Mouse (Mus musculus): ENCODE measurements around the gene Adamts6. TPM values are rescaled to one million over a fixed set of nuclear protein-coding genes. Genes with fewer than 3 reads are reported as not detected.

The Adamts6 gene
- polyA plus RNA-seq, 1 experiment from 2014 or later, result 2.3 TPM

GRCm38 (mm10) chr13:104476285-104476956 is 188.8 kb downstream of the Adamts6 start:
- H3K4me3 ChIP-seq (replicated peaks), result no peak overlapping the region
- no peak overlapping the region for H3K4me2 ChIP-seq
- WGBS, result 60% methylated on average over 9 of the region's 9 CpGs
- H3K9me3 ChIP-seq (replicated peaks), result no peaks in the 10 kb centered on the region
- H3K4me1 ChIP-seq, result no peaks in the 10 kb centered on the region
- H3K27me3 ChIP-seq, result no peaks in the 10 kb centered on the region
- peak; percentile 52; the same call in 1 of the 2 replicates for ATAC-seq (replicated peaks; ENCODE audit: low FRiP score)
- H3K9ac ChIP-seq, result no peak overlapping the region
- H3K27ac ChIP-seq, result peak overlapping the region; percentile 46
- H3K36me3 ChIP-seq, result no peaks in the 10 kb centered on the region

GRCm38 (mm10) chr13:104482426-104483089 is 194.9 kb downstream of the Adamts6 start:
- WGBS, result 72% methylated on average over 8 of the region's 8 CpGs
- no peak for ATAC-seq (replicated peaks; ENCODE audit: low FRiP score)
- H3K4me2 ChIP-seq, result no peak overlapping the region

GRCm38 (mm10) chr13:104483111-104483722 is 195.6 kb downstream of the Adamts6 start:
- Histone ChIP-seq H3K27ac (no peak overlapping the region), H3K4me3 (replicated peaks) (no peak overlapping the region), H3K9ac (no peak overlapping the region), H3K9me3 (replicated peaks) (no peaks in the 10 kb centered on the region), H3K36me3 (no peaks in the 10 kb centered on the region), H3K4me2 (no peak overlapping the region), H3K4me1 (no peaks in the 10 kb centered on the region), H3K27me3 (no peaks in the 10 kb centered on the region)
- 67% methylated on average over 12 of the region's 12 CpGs for WGBS
- peak; percentile 58 for ATAC-seq (replicated peaks; ENCODE audit: low FRiP score)

More at GRCm38 (mm10) chr13:104482426-104483089, 194.9 kb downstream of the Adamts6 start:
- Histone ChIP-seq H3K27ac (no peak overlapping the region), H3K9me3 (replicated peaks) (no peaks in the 10 kb centered on the region), H3K9ac (no peak overlapping the region), H3K4me3 (replicated peaks) (no peak overlapping the region), H3K36me3 (no peaks in the 10 kb centered on the region), H3K27me3 (no peaks in the 10 kb centered on the region), H3K4me1 (no peaks in the 10 kb centered on the region)

GRCm38 (mm10) chr13:104491046-104491811 is 203.6 kb downstream of the Adamts6 start:
- Histone ChIP-seq H3K4me2 (no peak overlapping the region), H3K9ac (no peak overlapping the region), H3K4me3 (replicated peaks) (no peak overlapping the region), H3K27me3 (no peaks in the 10 kb centered on the region), H3K4me1 (peaks cover 20% of the 10 kb centered on the region), H3K36me3 (no peaks in the 10 kb centered on the region), H3K27ac (peak overlapping the region; percentile 52), H3K9me3 (replicated peaks) (no peaks in the 10 kb centered on the region)
- ATAC-seq (replicated peaks; ENCODE audit: low FRiP score), result peak; percentile 67
- WGBS, result 46% methylated on average over 4 of the region's 4 CpGs

GRCm38 (mm10) chr13:104493466-104493993 is 205.9 kb downstream of the Adamts6 start:
- H3K27ac ChIP-seq, result no peak overlapping the region
- no peaks in the 10 kb centered on the region for H3K36me3 ChIP-seq
- 50% methylated on average over 8 of the region's 8 CpGs for WGBS
- no peaks in the 10 kb centered on the region for H3K27me3 ChIP-seq
- H3K9me3 ChIP-seq (replicated peaks), result no peaks in the 10 kb centered on the region
- peaks cover 23% of the 10 kb centered on the region for H3K4me1 ChIP-seq
- ATAC-seq (replicated peaks; ENCODE audit: low FRiP score), result no peak
- no peak overlapping the region for H3K4me2 ChIP-seq
- H3K4me3 ChIP-seq (replicated peaks), result no peak overlapping the region
- no peak overlapping the region for H3K9ac ChIP-seq

GRCm38 (mm10) chr13:104494200-104494873 is 206.7 kb downstream of the Adamts6 start:
- Histone ChIP-seq H3K9me3 (replicated peaks) (no peaks in the 10 kb centered on the region), H3K4me1 (peaks cover 23% of the 10 kb centered on the region), H3K27me3 (no peaks in the 10 kb centered on the region), H3K9ac (no peak overlapping the region), H3K36me3 (no peaks in the 10 kb centered on the region), H3K4me2 (no peak overlapping the region), H3K4me3 (replicated peaks) (no peak overlapping the region), H3K27ac (peak overlapping the region; percentile 41; the same call in 1 of the 2 replicates)
- ATAC-seq (replicated peaks; ENCODE audit: low FRiP score), result no peak
- WGBS, result 65% methylated on average over 8 of the region's 8 CpGs

GRCm38 (mm10) chr13:104497592-104497991 is 210.0 kb downstream of the Adamts6 start:
- peak; percentile 85 for ATAC-seq (replicated peaks; ENCODE audit: low FRiP score)
- H3K36me3 ChIP-seq, result no peaks in the 10 kb centered on the region
- H3K9ac ChIP-seq, result no peak overlapping the region
- H3K4me2 ChIP-seq, result no peak overlapping the region
- no peak overlapping the region for H3K4me3 ChIP-seq (replicated peaks)
- no peak overlapping the region for H3K27ac ChIP-seq
- no peaks in the 10 kb centered on the region for H3K27me3 ChIP-seq
- H3K9me3 ChIP-seq (replicated peaks), result no peaks in the 10 kb centered on the region
- WGBS, result 62% methylated on average over 3 of the region's 3 CpGs
- peaks cover 11% of the 10 kb centered on the region for H3K4me1 ChIP-seq

- no peak overlapping the region for H3K9ac ChIP-seq
- no peak overlapping the region for H3K4me3 ChIP-seq (replicated peaks)
- 0 out of 2 replicates have a peak overlapping the region, but pooled peaks have one; percentile 46 for H3K27ac ChIP-seq
- no peaks in the 10 kb centered on the region for H3K27me3 ChIP-seq
- no peak for ATAC-seq (replicated peaks; ENCODE audit: low FRiP score)
- no peaks in the 10 kb centered on the region for H3K9me3 ChIP-seq (replicated peaks)
- 92% methylated on average over 6 of the region's 6 CpGs for WGBS
- H3K4me1 ChIP-seq, result peaks cover 9% of the 10 kb centered on the region
- H3K4me2 ChIP-seq, result no peak overlapping the region
- H3K36me3 ChIP-seq, result no peaks in the 10 kb centered on the region
These were observed 211.0 kb downstream of the Adamts6 start for GRCm38 (mm10) chr13:104498669-104499068.

- no peaks in the 10 kb centered on the region for H3K27me3 ChIP-seq
- no peak overlapping the region for H3K4me3 ChIP-seq (replicated peaks)
- no peaks in the 10 kb centered on the region for H3K9me3 ChIP-seq (replicated peaks)
- H3K36me3 ChIP-seq, result no peaks in the 10 kb centered on the region
- H3K4me1 ChIP-seq, result peaks cover 6% of the 10 kb centered on the region
- H3K9ac ChIP-seq, result no peak overlapping the region
- 70% methylated on average over 9 of the region's 9 CpGs for WGBS
- no peak overlapping the region for H3K27ac ChIP-seq
- no peak for ATAC-seq (replicated peaks; ENCODE audit: low FRiP score)
- no peak overlapping the region for H3K4me2 ChIP-seq
These were observed 211.7 kb downstream of the Adamts6 start for GRCm38 (mm10) chr13:104499116-104500040.

- H3K4me2 ChIP-seq, result no peak overlapping the region
- H3K9ac ChIP-seq, result no peak overlapping the region
- 94% methylated on average over 7 of the region's 7 CpGs for WGBS
- H3K36me3 ChIP-seq, result no peaks in the 10 kb centered on the region
- H3K4me3 ChIP-seq (replicated peaks), result no peak overlapping the region
- no peaks in the 10 kb centered on the region for H3K27me3 ChIP-seq
- H3K4me1 ChIP-seq, result peaks cover 2% of the 10 kb centered on the region
- no peaks in the 10 kb centered on the region for H3K9me3 ChIP-seq (replicated peaks)
- ATAC-seq (replicated peaks; ENCODE audit: low FRiP score), result no peak
- H3K27ac ChIP-seq, result no peak overlapping the region
These were observed 214.8 kb downstream of the Adamts6 start for GRCm38 (mm10) chr13:104502406-104502805.
